Mouse (Mus musculus) right cerebral cortex, postnatal 36 days (tissue): ENCODE measurements at regions not wholly inside any gene's neighbourhood (a gene's known extent, or its start where the extent isn't known, plus 50 kb on each side); places are given as distances from the start of the nearest gene placed in this dataset.
A peak's percentile ranks its signal among the peaks of the same experiment; 100 is the strongest.

Experiments
- DNase-seq, 2 experiments: peaks; one replicate each; pipeline ENCODE4 v3.0.0; 2022; ENCODE audit warnings: low spot score in 2 of 2, mixed read lengths in 1 of 2

GRCm38 (mm10) chr14:61665815-61666214, 58.6 kb downstream of the Kcnrg start:
- no peak for DNase-seq

DNA sequence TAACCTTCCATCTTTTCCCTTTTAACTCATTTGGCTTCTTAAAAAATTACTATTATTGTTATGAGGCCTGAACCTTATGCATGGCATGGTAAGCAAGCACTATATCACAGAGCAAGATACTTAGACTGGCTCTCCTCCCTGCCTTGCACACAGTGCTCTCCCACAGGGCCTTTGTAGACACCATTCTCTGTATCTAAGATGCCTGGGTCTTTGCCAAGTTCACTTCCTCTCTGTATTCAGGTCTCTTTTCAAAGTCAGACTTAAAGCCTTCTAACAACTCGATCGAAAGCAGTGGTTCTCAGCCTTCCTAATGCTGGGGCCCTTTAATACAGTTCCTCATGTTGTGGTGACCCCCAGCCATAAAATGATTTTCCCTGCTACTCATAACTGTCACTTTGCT, 65.9 kb downstream of the Kcnrg start:
- DNase-seq = no peak

- no peak for DNase-seq
These were observed 70.8 kb downstream of the Kcnrg start for GRCm38 (mm10) chr14:61678107-61678506.

DNA sequence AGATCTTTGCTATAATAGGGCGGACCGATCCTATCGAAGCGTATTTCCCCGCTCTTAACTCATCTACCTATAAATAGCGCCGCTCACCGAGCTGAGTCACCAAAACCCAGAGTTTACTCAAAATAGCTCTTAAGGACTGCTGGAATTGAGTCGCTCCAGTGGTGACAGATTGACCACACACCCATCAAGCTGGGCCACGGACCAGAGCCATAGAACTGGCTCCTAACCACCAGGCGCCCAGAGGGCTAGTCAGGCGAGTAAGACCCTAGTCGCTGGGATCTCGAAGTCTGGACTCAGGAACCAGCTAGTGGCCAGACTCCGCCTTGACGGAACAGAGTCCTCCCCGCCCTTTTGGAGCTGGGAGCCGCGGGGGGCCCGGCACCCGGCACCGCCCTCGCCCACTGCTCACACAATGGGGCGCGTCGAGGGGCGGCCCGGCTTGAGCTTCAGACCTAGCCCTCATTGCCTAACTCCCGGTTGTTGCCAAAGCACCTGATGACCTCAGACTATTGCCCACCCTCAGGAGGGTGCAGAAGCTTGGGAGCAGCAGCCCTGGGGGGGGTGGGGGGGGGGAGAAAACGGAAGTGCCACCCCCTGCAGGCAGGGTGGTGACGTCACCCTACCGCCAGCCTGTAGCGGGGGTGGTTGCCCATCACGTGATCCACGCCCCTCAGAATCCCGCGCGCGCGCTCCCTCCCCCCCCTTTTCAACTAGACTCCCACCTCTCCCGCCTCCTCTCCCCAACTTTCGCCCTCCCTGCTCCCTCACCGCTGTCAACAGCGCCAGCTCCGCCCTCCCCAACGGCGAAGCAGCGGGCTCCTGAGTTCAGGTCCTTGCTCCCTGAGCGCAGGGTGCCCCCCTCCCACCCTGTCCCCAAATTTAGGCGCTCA, 73.8 kb downstream of the Kcnrg start:
- peak; percentile 69 to 75 for DNase-seq

- peak; percentile 79 to 83 for DNase-seq
These were observed 74.7 kb downstream of the Kcnrg start for GRCm38 (mm10) chr14:61681708-61682701.

GRCm38 (mm10) chr14:61682721-61683355, 75.6 kb downstream of the Kcnrg start:
- peak; percentile 43 to 65 for DNase-seq

DNA sequence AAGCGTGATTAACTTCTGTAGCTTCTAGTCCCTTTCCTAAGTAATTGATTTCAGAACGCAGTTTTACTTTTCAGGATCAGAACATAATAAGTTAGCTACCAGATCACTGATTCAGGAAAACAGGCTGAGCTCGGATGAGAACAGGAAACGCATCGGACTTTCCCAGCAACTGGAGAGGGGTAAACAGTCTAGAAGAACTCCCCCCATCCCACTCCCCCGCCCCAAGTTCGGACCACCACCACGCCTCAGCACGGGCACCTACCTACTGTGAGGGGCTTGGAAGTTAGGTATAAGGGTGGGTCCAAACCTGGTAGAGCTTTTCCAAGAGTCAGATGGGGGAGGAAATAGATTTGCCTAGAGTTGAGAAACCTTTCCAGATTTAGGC, 76.1 kb downstream of the Kcnrg start:
- DNase-seq = no peak

- no peak for DNase-seq
These were observed 76.6 kb downstream of the Kcnrg start for GRCm38 (mm10) chr14:61683791-61684411.

- DNase-seq = no peak
These were observed 77.4 kb downstream of the Kcnrg start for GRCm38 (mm10) chr14:61684473-61685230.

DNA sequence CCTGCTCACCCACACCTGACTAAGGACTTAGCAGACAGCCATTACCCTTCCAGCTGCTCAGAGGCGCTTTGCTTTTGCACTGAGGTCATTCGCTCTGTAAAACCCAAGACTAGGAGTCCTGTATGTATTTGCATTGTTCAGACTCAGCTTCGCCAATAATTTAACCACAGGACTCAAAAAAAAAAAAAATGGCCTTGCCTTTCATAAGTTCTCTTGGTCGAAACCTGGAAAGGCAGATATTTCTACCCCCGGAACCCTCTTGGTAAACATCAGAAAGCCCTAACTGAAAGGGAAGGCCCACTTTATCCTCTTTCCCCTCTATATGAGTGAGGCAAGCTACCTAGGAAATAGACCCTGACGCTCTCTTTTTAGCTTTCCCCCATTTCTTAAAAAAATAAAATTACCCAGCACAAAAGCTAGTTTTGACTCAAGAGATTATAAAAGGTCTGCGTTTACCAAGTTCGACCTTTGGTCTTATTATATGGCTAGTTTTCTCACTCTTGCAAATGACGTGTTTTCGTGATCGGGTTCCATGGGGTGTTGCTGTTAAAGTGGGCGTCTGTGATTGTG, 78.1 kb downstream of the Kcnrg start:
- no peak for DNase-seq

DNA sequence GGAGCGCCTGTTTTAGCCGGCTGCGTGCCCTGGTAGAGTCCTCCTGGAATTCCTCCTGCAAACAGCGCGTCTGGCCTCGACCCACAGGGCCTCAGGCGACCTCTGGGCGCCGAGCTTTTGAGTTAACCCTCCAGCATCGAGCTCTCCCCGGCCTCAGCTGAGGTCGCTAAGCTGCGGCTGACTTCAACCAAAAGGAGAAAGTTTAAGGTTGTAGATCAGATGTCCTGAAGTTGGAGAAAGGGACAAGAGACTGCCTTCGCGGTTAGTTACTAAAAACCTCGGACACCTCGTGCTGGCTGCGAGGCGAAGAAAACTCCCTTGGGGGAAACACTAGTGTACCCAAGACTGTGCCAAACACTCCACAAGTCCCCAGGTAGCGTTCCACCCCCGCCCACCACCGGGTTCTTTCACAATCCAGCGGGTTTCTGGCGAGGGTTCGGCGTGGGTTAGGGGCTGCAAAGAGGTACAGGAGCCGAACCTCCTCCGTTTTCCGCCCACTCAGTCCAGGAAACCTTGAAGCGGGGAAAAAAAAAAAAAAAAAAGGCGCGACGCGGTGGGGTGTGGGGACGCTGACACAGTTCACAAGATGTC, 78.9 kb downstream of the Kcnrg start:
- no peak for DNase-seq

- DNase-seq = no peak
These were observed 79.6 kb downstream of the Kcnrg start for GRCm38 (mm10) chr14:61686821-61687341.

- DNase-seq = no peak
These were observed 80.2 kb downstream of the Kcnrg start for GRCm38 (mm10) chr14:61687346-61688012.

GRCm38 (mm10) chr14:61688013-61688520, 80.8 kb downstream of the Kcnrg start:
- DNase-seq = no peak

- no peak for DNase-seq
These were observed 81.4 kb downstream of the Kcnrg start for GRCm38 (mm10) chr14:61688666-61689065.

- DNase-seq = no peak
These were observed 82.0 kb downstream of the Kcnrg start for GRCm38 (mm10) chr14:61689281-61689680.

DNA sequence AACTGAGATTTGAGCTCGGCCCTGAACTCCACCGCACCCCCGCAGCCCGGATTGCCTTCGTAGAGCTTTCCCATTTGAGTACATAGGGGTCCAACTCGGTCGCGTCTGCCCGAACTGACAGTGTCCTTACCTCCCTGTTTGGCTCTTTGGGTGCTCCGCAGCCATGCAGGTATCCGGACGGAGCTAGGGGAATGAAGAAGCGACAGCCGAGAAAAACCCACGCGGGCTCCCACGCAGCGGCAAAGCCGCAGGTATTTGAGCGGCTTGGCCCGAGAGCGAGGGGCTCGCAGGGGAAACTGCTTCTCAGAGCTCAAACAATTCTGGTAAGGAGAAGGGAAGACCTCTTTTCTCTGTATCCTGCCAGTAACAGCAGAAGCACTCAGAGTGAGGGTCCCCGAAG, 82.5 kb downstream of the Kcnrg start:
- DNase-seq = no peak

GRCm38 (mm10) chr14:61691785-61692372, 84.6 kb downstream of the Kcnrg start:
- no peak for DNase-seq

GRCm38 (mm10) chr14:61694796-61695195, 87.5 kb downstream of the Kcnrg start:
- no peak for DNase-seq
